Mouse (Mus musculus): ENCODE measurements around the gene Usp36.
"Not testable (repeated sequence)": the region's sequence is repeated elsewhere in the genome, so short reads cannot be mapped to it uniquely, and the experiment has no call there.

Gene Usp36

DNA sequence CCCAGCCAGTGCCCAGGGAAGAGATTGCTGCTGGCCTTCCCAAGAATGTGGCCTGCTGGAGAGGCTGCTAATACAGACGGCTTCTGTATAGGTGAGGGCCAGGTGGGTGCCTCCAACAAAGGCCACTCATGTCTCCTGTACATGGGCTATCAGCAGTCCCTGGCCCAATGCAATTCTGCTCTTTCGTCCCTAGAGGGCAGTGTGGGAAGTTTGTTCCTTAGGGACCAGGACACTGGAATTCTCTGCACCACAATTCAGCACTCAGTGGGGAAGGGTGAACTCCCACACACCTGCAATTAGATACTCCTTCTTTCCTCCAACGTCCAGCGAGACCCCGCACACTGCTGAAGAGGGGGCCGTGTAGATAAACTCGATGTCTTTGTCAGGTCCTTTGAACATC is 27.1 kb upstream of the Usp36 start:
- H3K9me3 ChIP-seq (ENCODE audit: low read length) = no peaks in the 10 kb centered on the region
- H3K36me3 ChIP-seq (ENCODE audit: insufficient read depth, low read length) = no peaks in the 10 kb centered on the region
- TF ChIP-seq NANOG (IDR thresholded peaks at IDR 0.05; ENCODE audit: borderline replicate concordance, low read length) (no peak), CTCF (conservative IDR thresholded peaks at IDR 0.05; ENCODE audit: low read length) (peak; percentile 99)
- H3K27me3 ChIP-seq (ENCODE audit: insufficient read depth, low read length) = no peaks in the 10 kb centered on the region
- H3K4me1 ChIP-seq (replicated peaks; ENCODE audit: low read depth, low read length) = peaks cover 28% of the 10 kb centered on the region
- no peak overlapping the region; the same call in 1 of the 2 replicates for H3K4me3 ChIP-seq (replicated peaks; ENCODE audit: low read length)

DNA sequence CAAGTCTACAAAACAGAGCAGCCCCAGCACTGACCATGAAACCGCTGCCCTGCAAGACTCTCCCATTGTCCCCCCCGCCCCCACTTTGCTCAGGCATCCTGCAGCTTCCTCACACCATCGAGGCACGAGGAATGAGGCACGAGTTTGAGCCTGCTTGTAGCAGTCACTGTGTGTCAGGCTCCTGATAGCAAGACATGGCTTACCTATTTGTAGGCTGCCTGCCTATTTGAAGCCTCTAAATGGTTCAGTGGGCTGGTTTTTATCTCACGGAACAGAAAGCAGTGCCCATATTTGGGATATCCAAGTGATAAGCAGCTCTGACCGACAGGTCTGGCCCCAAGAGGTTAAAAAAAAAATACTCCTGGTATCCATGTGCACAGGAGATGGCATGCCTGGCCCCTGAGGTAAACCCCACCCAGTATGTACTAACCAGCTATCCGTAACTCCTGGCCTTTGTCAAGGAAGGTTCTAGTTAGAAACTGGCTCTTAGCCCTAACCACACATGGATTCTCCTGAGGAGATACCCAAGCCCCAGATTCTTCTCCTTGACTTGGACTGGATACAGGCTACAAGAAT is 26.3 kb upstream of the Usp36 start:
- TF ChIP-seq POU5F1 (IDR thresholded peaks at IDR 0.05; ENCODE audit: borderline replicate concordance, low read length) = no peak
- no peak for TF ChIP-seq NANOG (IDR thresholded peaks at IDR 0.05; ENCODE audit: borderline replicate concordance, low read length)
- no peak for TF ChIP-seq CTCF (conservative IDR thresholded peaks at IDR 0.05; ENCODE audit: low read length)
- Histone ChIP-seq H3K4me3 (replicated peaks; ENCODE audit: low read length) (no peak overlapping the region), H3K9me3 (ENCODE audit: low read length) (no peaks in the 10 kb centered on the region), H3K36me3 (ENCODE audit: insufficient read depth, low read length) (no peaks in the 10 kb centered on the region), H3K4me1 (replicated peaks; ENCODE audit: low read depth, low read length) (peaks cover 34% of the 10 kb centered on the region), H3K27me3 (ENCODE audit: insufficient read depth, low read length) (no peaks in the 10 kb centered on the region)

DNA sequence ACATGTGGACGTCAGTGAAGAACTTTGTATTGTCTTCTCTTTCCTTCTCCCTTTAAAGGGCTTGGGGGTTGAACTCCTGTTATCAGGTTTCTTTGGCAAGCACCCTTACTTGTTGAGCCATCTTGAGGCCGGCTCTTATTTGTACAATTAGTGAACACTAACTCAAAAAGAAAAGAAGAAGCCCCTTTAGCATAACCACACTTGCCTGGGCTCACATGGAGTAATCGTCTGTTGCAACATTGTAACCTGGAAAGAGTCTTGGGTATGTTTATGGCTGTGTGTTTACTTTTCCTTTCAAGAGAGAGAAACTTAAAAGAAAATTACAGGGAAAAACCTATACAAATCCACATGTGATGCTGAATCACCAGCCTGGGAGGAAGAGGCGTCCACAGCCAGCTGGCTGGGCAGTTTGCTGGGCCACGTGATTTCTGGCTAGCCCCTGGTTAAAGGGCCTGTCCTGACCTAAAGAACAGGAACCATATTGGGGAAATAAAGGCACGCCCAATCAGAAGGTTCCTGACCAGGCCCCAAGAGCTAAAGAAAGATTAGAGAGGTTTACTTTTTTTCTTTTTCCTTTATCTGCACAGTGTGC is 22.2 kb upstream of the Usp36 start:
- Histone ChIP-seq H3K36me3 (ENCODE audit: insufficient read depth, low read length) (peaks cover 10% of the 10 kb centered on the region; the same call in 1 of the 2 replicates), H3K4me1 (replicated peaks; ENCODE audit: low read depth, low read length) (peaks cover 45% of the 10 kb centered on the region), H3K4me3 (replicated peaks; ENCODE audit: low read length) (no peak overlapping the region), H3K9me3 (ENCODE audit: low read length) (no peaks in the 10 kb centered on the region), H3K27me3 (ENCODE audit: insufficient read depth, low read length) (no peaks in the 10 kb centered on the region)
- TF ChIP-seq CTCF (conservative IDR thresholded peaks at IDR 0.05; ENCODE audit: low read length) (no peak), NANOG (IDR thresholded peaks at IDR 0.05; ENCODE audit: borderline replicate concordance, low read length) (no peak), POU5F1 (IDR thresholded peaks at IDR 0.05; ENCODE audit: borderline replicate concordance, low read length) (no peak)

DNA sequence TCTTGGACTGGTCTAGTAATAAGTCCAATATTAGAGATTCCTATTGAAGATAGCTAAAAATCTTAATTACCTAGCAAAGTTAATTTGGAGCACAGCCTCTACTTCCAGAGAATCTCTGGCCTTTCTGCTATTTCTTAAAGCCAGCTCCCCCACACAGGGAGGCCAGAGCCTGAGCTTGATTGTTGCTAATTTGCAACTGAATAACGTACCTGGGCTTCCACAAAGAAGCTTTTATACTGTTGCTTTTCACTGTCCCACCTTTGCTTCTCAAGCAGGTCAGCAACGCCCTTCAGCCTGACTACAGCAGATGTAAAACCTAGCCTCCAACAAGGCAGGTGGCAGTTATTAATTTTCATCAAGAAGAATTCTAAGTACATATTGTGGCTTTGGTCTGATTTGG is 17.9 kb upstream of the Usp36 start:
- TF ChIP-seq POU5F1 (IDR thresholded peaks at IDR 0.05; ENCODE audit: borderline replicate concordance, low read length) (peak; percentile 38; the same call in 1 of the 2 replicates), NANOG (IDR thresholded peaks at IDR 0.05; ENCODE audit: borderline replicate concordance, low read length) (peak; percentile 86)
- Histone ChIP-seq H3K4me1 (replicated peaks; ENCODE audit: low read depth, low read length) (peaks cover 64% of the 10 kb centered on the region), H3K4me3 (replicated peaks; ENCODE audit: low read length) (peak overlapping the region; percentile 41; the same call in 1 of the 2 replicates)
- H3K9me3 ChIP-seq (ENCODE audit: low read length); H3K36me3 ChIP-seq (ENCODE audit: insufficient read depth, low read length); H3K27me3 ChIP-seq (ENCODE audit: insufficient read depth, low read length): not testable (repeated sequence)

DNA sequence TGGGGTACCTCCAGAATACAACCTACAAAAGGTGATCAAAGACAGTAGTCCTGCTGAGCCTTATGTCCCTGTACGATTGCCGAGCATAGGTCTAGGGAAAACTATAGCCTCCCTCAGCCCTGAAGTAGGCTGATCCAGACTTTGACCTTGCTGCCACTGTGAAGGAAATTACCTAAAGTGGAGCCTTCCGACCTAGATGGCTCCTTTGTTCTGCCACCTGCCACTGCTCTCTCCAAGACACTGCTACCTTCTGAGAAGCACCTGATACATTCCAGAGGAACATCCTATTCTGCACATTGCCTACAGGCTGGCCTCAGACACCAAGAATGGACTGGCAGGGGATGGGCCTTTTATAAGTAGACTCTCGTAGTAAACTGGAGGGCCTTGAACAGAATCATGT is 13.9 kb upstream of the Usp36 start:
- not testable (repeated sequence) for H3K27me3 ChIP-seq (ENCODE audit: insufficient read depth, low read length); H3K36me3 ChIP-seq (ENCODE audit: insufficient read depth, low read length); H3K9me3 ChIP-seq (ENCODE audit: low read length)
- peak overlapping the region; percentile 73 for H3K4me3 ChIP-seq (replicated peaks; ENCODE audit: low read length)
- peaks cover 56% of the 10 kb centered on the region for H3K4me1 ChIP-seq (replicated peaks; ENCODE audit: low read depth, low read length)
- peak; percentile 70 for TF ChIP-seq NANOG (IDR thresholded peaks at IDR 0.05; ENCODE audit: borderline replicate concordance, low read length)

DNA sequence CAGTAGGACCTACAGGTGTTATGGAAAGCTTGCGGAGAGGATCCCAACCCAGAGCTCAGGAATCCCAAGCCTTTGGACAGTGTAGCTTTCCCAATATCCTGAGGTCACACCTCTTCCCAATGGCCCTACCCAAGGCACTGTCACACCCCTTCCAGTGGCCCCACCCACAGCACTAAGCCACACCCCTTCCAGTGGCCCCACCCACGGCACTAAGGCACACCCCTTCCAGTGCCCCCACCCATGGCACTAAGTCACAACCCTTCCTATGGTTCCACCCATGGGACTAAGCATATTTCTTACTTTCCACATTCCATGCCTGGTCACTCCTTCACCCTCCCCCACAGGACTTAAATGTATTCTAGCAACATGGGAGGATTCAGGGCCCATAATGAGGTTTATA is 8.8 kb upstream of the Usp36 start:
- Histone ChIP-seq H3K4me1 (replicated peaks; ENCODE audit: low read depth, low read length) (peaks cover 61% of the 10 kb centered on the region), H3K36me3 (ENCODE audit: insufficient read depth, low read length) (no peaks in the 10 kb centered on the region), H3K9me3 (ENCODE audit: low read length) (no peaks in the 10 kb centered on the region), H3K27me3 (ENCODE audit: insufficient read depth, low read length) (no peaks in the 10 kb centered on the region), H3K4me3 (replicated peaks; ENCODE audit: low read length) (no peak overlapping the region)
- no peak for TF ChIP-seq CTCF (conservative IDR thresholded peaks at IDR 0.05; ENCODE audit: low read length)
- TF ChIP-seq NANOG (IDR thresholded peaks at IDR 0.05; ENCODE audit: borderline replicate concordance, low read length) = no peak
- TF ChIP-seq POU5F1 (IDR thresholded peaks at IDR 0.05; ENCODE audit: borderline replicate concordance, low read length) = no peak

DNA sequence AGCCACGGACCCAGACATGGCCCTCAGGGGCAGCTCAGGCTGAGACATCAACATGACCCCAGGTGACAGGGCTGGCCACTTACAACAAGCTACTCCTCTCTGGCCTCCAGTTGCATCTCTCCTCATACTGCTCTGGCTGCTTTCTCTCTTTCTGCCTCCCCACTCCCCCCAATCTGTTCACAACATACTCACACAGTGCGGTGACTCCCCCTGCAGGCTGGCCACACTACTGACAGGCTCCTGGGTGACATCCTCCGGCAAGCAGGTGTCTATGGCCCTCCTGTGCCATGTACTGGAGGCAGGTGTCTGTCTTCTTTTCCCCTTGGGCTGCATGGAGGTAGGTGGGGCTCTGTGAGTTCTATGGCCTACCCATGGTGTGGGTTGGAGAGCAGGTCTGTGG is 7.9 kb upstream of the Usp36 start:
- TF ChIP-seq CTCF (conservative IDR thresholded peaks at IDR 0.05; ENCODE audit: low read length) (peak; percentile 30), NANOG (IDR thresholded peaks at IDR 0.05; ENCODE audit: borderline replicate concordance, low read length) (no peak), POU5F1 (IDR thresholded peaks at IDR 0.05; ENCODE audit: borderline replicate concordance, low read length) (no peak)
- no peaks in the 10 kb centered on the region for H3K27me3 ChIP-seq (ENCODE audit: insufficient read depth, low read length)

DNA sequence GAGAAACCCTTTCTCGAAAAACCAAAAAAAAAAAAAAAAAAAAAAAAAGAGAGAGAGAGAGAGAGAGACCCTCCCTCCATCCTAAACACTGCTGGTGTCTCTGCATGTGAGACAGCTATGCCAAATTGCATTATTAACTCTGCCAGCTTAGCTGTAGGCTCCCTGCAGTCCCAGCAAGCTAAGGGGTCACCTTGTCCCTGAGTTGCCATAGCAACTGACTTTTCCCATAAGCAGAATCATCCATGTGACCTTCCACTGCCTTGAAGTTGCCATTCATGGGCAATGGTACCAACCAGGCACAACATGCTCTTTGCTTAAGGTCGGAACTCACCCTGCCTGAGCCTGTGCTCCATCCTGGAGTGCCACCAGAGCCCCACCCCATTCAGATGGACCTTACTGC is 5.0 kb upstream of the Usp36 start:
- Histone ChIP-seq H3K27me3 (ENCODE audit: insufficient read depth, low read length) (no peaks in the 10 kb centered on the region), H3K36me3 (ENCODE audit: insufficient read depth, low read length) (no peaks in the 10 kb centered on the region), H3K4me3 (replicated peaks; ENCODE audit: low read length) (no peak overlapping the region), H3K4me1 (replicated peaks; ENCODE audit: low read depth, low read length) (peaks cover 46% of the 10 kb centered on the region), H3K9me3 (ENCODE audit: low read length) (no peaks in the 10 kb centered on the region)
- TF ChIP-seq NANOG (IDR thresholded peaks at IDR 0.05; ENCODE audit: borderline replicate concordance, low read length) = no peak

More for the DNA sequence above, 7.9 kb upstream of the Usp36 start:
- H3K4me3 ChIP-seq (replicated peaks; ENCODE audit: low read length) = no peak overlapping the region
- H3K36me3 ChIP-seq (ENCODE audit: insufficient read depth, low read length) = no peaks in the 10 kb centered on the region
- no peaks in the 10 kb centered on the region for H3K9me3 ChIP-seq (ENCODE audit: low read length)
- H3K4me1 ChIP-seq (replicated peaks; ENCODE audit: low read depth, low read length) = peaks cover 52% of the 10 kb centered on the region

DNA sequence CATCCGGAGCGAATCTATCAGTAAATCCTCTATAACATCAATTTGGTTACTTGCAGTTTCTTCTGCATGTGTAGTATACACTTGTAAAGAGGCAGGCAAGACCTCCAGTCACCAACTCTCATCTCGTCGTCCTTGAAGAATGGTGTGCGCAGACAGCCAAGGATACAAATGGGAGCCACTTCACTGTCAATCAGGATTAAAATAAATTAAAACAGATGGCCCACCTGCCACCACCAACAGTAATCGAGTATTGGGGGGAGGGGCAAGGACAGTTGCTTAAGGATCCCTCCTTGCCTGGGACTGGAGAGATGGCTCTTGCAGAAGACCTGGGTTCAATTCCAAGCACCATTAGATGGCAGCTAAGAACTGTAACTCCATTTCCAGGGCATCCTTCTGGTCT is 2.6 kb upstream of the Usp36 start:
- TF ChIP-seq CTCF (conservative IDR thresholded peaks at IDR 0.05; ENCODE audit: low read length) (no peak), NANOG (IDR thresholded peaks at IDR 0.05; ENCODE audit: borderline replicate concordance, low read length) (no peak), POU5F1 (IDR thresholded peaks at IDR 0.05; ENCODE audit: borderline replicate concordance, low read length) (no peak)
- H3K4me1 ChIP-seq (replicated peaks; ENCODE audit: low read depth, low read length) = peaks cover 41% of the 10 kb centered on the region

More for the DNA sequence above, 2.6 kb upstream of the Usp36 start:
- Histone ChIP-seq H3K36me3 (ENCODE audit: insufficient read depth, low read length) (peaks cover 7% of the 10 kb centered on the region), H3K27me3 (ENCODE audit: insufficient read depth, low read length) (no peaks in the 10 kb centered on the region), H3K9me3 (ENCODE audit: low read length) (no peaks in the 10 kb centered on the region), H3K4me3 (replicated peaks; ENCODE audit: low read length) (no peak overlapping the region)

Measured in E14TG2a.4 (cell line).